Mouse (Mus musculus): Measurements from ENCODE around the gene Nxn. TPM values are rescaled to one million over a fixed set of nuclear protein-coding genes. Genes with fewer than 3 reads are reported as not detected.

Gene Nxn
- polyA plus RNA-seq, 1 experiment: 0.08 TPM

GRCm38 (mm10) chr11:76294836-76295235, 104.1 kb downstream of the Nxn start:
- no peaks in the 10 kb centered on the region for H3K36me3 ChIP-seq (ENCODE audit: control insufficient read depth)
- no peaks in the 10 kb centered on the region for H3K9me3 ChIP-seq (ENCODE audit: control insufficient read depth, low read length)
- no peak overlapping the region for H3K4me3 ChIP-seq (replicated peaks)
- no peaks in the 10 kb centered on the region; the same call in none of the 2 replicates for H3K4me1 ChIP-seq (ENCODE audit: control insufficient read depth)
- TF ChIP-seq TAL1 (IDR thresholded peaks at IDR 0.05; ENCODE audit: low read length) (no peak), GATA1 (IDR thresholded peaks at IDR 0.05; ENCODE audit: low read length) (no peak)
- H3K27me3 ChIP-seq (ENCODE audit: control insufficient read depth): no peaks in the 10 kb centered on the region

GRCm38 (mm10) chr11:76294078-76294477, 104.9 kb downstream of the Nxn start:
- Histone ChIP-seq H3K4me3 (replicated peaks) (no peak overlapping the region), H3K27me3 (ENCODE audit: control insufficient read depth) (no peaks in the 10 kb centered on the region), H3K9me3 (ENCODE audit: control insufficient read depth, low read length) (no peaks in the 10 kb centered on the region), H3K4me1 (ENCODE audit: control insufficient read depth) (no peaks in the 10 kb centered on the region; the same call in none of the 2 replicates), H3K36me3 (ENCODE audit: control insufficient read depth) (no peaks in the 10 kb centered on the region)
- TF ChIP-seq TAL1 (IDR thresholded peaks at IDR 0.05; ENCODE audit: low read length) (no peak), GATA1 (IDR thresholded peaks at IDR 0.05; ENCODE audit: low read length) (no peak)

- Histone ChIP-seq H3K9me3 (ENCODE audit: control insufficient read depth, low read length) (no peaks in the 10 kb centered on the region), H3K36me3 (ENCODE audit: control insufficient read depth) (no peaks in the 10 kb centered on the region), H3K4me1 (ENCODE audit: control insufficient read depth) (no peaks in the 10 kb centered on the region; the same call in none of the 2 replicates), H3K27me3 (ENCODE audit: control insufficient read depth) (no peaks in the 10 kb centered on the region), H3K4me3 (replicated peaks) (no peak overlapping the region)
- TF ChIP-seq TAL1 (IDR thresholded peaks at IDR 0.05; ENCODE audit: low read length): no peak
- no peak for TF ChIP-seq GATA1 (IDR thresholded peaks at IDR 0.05; ENCODE audit: low read length)
These were observed 106.1 kb downstream of the Nxn start for GRCm38 (mm10) chr11:76292831-76293230.

- TF ChIP-seq TAL1 (IDR thresholded peaks at IDR 0.05; ENCODE audit: low read length) (no peak), GATA1 (IDR thresholded peaks at IDR 0.05; ENCODE audit: low read length) (no peak)
- H3K9me3 ChIP-seq (ENCODE audit: control insufficient read depth, low read length): no peaks in the 10 kb centered on the region
- H3K4me1 ChIP-seq (ENCODE audit: control insufficient read depth): no peaks in the 10 kb centered on the region; the same call in none of the 2 replicates
- H3K27me3 ChIP-seq (ENCODE audit: control insufficient read depth): no peaks in the 10 kb centered on the region
- H3K36me3 ChIP-seq (ENCODE audit: control insufficient read depth): no peaks in the 10 kb centered on the region
- H3K4me3 ChIP-seq (replicated peaks): no peak overlapping the region
These were observed 106.5 kb downstream of the Nxn start for GRCm38 (mm10) chr11:76292398-76292797.

- Histone ChIP-seq H3K36me3 (ENCODE audit: control insufficient read depth) (no peaks in the 10 kb centered on the region), H3K27me3 (ENCODE audit: control insufficient read depth) (no peaks in the 10 kb centered on the region), H3K4me1 (ENCODE audit: control insufficient read depth) (no peaks in the 10 kb centered on the region; the same call in none of the 2 replicates), H3K9me3 (ENCODE audit: control insufficient read depth, low read length) (no peaks in the 10 kb centered on the region), H3K4me3 (replicated peaks) (no peak overlapping the region)
- TF ChIP-seq TAL1 (IDR thresholded peaks at IDR 0.05; ENCODE audit: low read length) (no peak), GATA1 (IDR thresholded peaks at IDR 0.05; ENCODE audit: low read length) (no peak)
These were observed 107.0 kb downstream of the Nxn start for GRCm38 (mm10) chr11:76291960-76292359.

- TF ChIP-seq GATA1 (IDR thresholded peaks at IDR 0.05; ENCODE audit: low read length) (no peak), TAL1 (IDR thresholded peaks at IDR 0.05; ENCODE audit: low read length) (no peak)
- Histone ChIP-seq H3K27me3 (ENCODE audit: control insufficient read depth) (no peaks in the 10 kb centered on the region), H3K36me3 (ENCODE audit: control insufficient read depth) (no peaks in the 10 kb centered on the region), H3K9me3 (ENCODE audit: control insufficient read depth, low read length) (no peaks in the 10 kb centered on the region), H3K4me3 (replicated peaks) (no peak overlapping the region), H3K4me1 (ENCODE audit: control insufficient read depth) (no peaks in the 10 kb centered on the region; the same call in none of the 2 replicates)
These were observed 108.6 kb downstream of the Nxn start for GRCm38 (mm10) chr11:76290367-76290766.

- Histone ChIP-seq H3K4me3 (replicated peaks) (no peak overlapping the region), H3K27me3 (ENCODE audit: control insufficient read depth) (no peaks in the 10 kb centered on the region), H3K4me1 (ENCODE audit: control insufficient read depth) (no peaks in the 10 kb centered on the region; the same call in 1 of the 2 replicates), H3K9me3 (ENCODE audit: control insufficient read depth, low read length) (no peaks in the 10 kb centered on the region), H3K36me3 (ENCODE audit: control insufficient read depth) (no peaks in the 10 kb centered on the region)
- TF ChIP-seq TAL1 (IDR thresholded peaks at IDR 0.05; ENCODE audit: low read length) (no peak), GATA1 (IDR thresholded peaks at IDR 0.05; ENCODE audit: low read length) (no peak)
These were observed 110.3 kb downstream of the Nxn start for GRCm38 (mm10) chr11:76288645-76289044.

GRCm38 (mm10) chr11:76287301-76287700, 111.6 kb downstream of the Nxn start:
- Histone ChIP-seq H3K4me3 (replicated peaks) (no peak overlapping the region), H3K36me3 (ENCODE audit: control insufficient read depth) (no peaks in the 10 kb centered on the region), H3K4me1 (ENCODE audit: control insufficient read depth) (no peaks in the 10 kb centered on the region; the same call in 1 of the 2 replicates), H3K9me3 (ENCODE audit: control insufficient read depth, low read length) (no peaks in the 10 kb centered on the region), H3K27me3 (ENCODE audit: control insufficient read depth) (no peaks in the 10 kb centered on the region)
- TF ChIP-seq TAL1 (IDR thresholded peaks at IDR 0.05; ENCODE audit: low read length): no peak
- TF ChIP-seq GATA1 (IDR thresholded peaks at IDR 0.05; ENCODE audit: low read length): no peak

- H3K27me3 ChIP-seq (ENCODE audit: control insufficient read depth): no peaks in the 10 kb centered on the region
- H3K4me1 ChIP-seq (ENCODE audit: control insufficient read depth): no peaks in the 10 kb centered on the region; the same call in 1 of the 2 replicates
- H3K36me3 ChIP-seq (ENCODE audit: control insufficient read depth): no peaks in the 10 kb centered on the region
- H3K9me3 ChIP-seq (ENCODE audit: control insufficient read depth, low read length): no peaks in the 10 kb centered on the region
- no peak overlapping the region for H3K4me3 ChIP-seq (replicated peaks)
- TF ChIP-seq GATA1 (IDR thresholded peaks at IDR 0.05; ENCODE audit: low read length): no peak
- TF ChIP-seq TAL1 (IDR thresholded peaks at IDR 0.05; ENCODE audit: low read length): no peak
These were observed 112.3 kb downstream of the Nxn start for GRCm38 (mm10) chr11:76286534-76287126.
